Mouse (Mus musculus) C2C12 (cell line): ENCODE data around the gene Sh3rf3. TPM values are rescaled to one million over a fixed set of nuclear protein-coding genes. Genes with fewer than 3 reads are reported as not detected.

ENCODE experiments used
- H3K27me3 ChIP-seq: one replicate; pipeline ENCODE4 v1.6.1; 2011; ENCODE audit not compliant: control insufficient read depth, insufficient read depth, insufficient read length
- H3K36me3 ChIP-seq: one replicate; pipeline ENCODE4 v1.6.1; 2011; ENCODE audit not compliant: control insufficient read depth, insufficient read depth
- H3K4me3 ChIP-seq: one replicate; pipeline ENCODE4 v1.5.1; 2011; ENCODE audit warnings: mild to moderate bottlenecking, control low read depth; ENCODE audit not compliant: poor library complexity, insufficient read depth, severe bottlenecking
- H3K79me2 ChIP-seq: one replicate; pipeline ENCODE4 v1.6.1; 2011; ENCODE audit not compliant: control insufficient read depth, insufficient read depth
- H3K79me3 ChIP-seq: one replicate; pipeline ENCODE4 v1.6.1; 2011; ENCODE audit warnings: low read depth, control low read depth
- H3ac ChIP-seq: one replicate; pipeline ENCODE3; 2011; ENCODE audit warnings: low read depth; ENCODE audit not compliant: control insufficient read depth, insufficient read length
- CEBPB ChIP-seq: IDR thresholded peaks from one replicate; pipeline ENCODE4 v1.6.1; 2011; ENCODE audit warnings: low read depth, mild to moderate bottlenecking, control low read depth, moderate library complexity
- CTCF ChIP-seq: IDR thresholded peaks from one replicate; pipeline ENCODE4 v1.5.1; 2011; ENCODE audit not compliant: control insufficient read depth, insufficient read depth, insufficient read length
- FOSL1 ChIP-seq: IDR thresholded peaks from one replicate; pipeline ENCODE4 v1.8.0; 2011; ENCODE audit warnings: mild to moderate bottlenecking, low read length; ENCODE audit not compliant: poor library complexity, insufficient read depth, severe bottlenecking
- MAX ChIP-seq: IDR thresholded peaks from one replicate; pipeline ENCODE4 v1.6.1; 2011; ENCODE audit warnings: mild to moderate bottlenecking, control low read depth
- MYOD1 ChIP-seq: IDR thresholded peaks from one replicate; pipeline ENCODE4 v1.6.1; 2011; ENCODE audit warnings: low read depth; ENCODE audit not compliant: control insufficient read depth, insufficient read length
- MYOG ChIP-seq: IDR thresholded peaks from one replicate; pipeline ENCODE4 v1.6.1; 2011; ENCODE audit not compliant: control insufficient read depth, insufficient read length; ENCODE audit errors: extremely low read depth
- USF1 ChIP-seq: IDR thresholded peaks from one replicate; pipeline ENCODE4 v1.6.1; 2011; ENCODE audit warnings: low read depth, mild to moderate bottlenecking, control low read depth, moderate library complexity
- polyA plus RNA-seq: library from polyadenylated mRNA; unstranded; fragments of >200 nt; fragmentation: generic; extraction: Trizol; gene quantifications from one replicate; pipeline ENCODE4 v1.2.1, GENCODE M21; 2012; ENCODE audit warnings: missing spikeins

The Sh3rf3 gene
- polyA plus RNA-seq, 1 experiment = 0.14 TPM

DNA sequence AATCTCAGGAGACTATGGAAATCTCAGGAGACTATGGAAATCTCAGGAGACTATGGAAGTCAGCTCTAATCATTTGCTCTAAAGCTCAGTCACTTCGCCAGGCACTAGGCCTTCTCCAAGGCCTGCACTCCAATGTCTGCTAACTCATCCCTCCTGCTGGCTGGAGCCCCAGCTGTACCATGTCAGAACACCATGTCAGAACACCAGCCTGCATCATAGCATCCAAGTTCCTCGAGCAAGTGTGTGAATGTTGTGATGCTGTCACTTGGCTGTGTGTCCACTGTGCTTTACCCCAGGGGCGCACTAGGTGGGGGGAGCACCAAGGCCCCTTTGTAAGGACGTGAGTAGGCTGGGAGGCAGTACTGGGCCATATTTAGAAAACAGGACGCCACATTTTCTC is 304.4 kb downstream of the Sh3rf3 start:
- TF ChIP-seq CEBPB = no peak
- H3ac ChIP-seq = no peak overlapping the region
- H3K79me3 ChIP-seq = no peaks in the 10 kb centered on the region
- H3K4me3 ChIP-seq = no peak overlapping the region
- no peaks in the 10 kb centered on the region for H3K36me3 ChIP-seq
- no peaks in the 10 kb centered on the region for H3K79me2 ChIP-seq
- no peaks in the 10 kb centered on the region for H3K27me3 ChIP-seq

DNA sequence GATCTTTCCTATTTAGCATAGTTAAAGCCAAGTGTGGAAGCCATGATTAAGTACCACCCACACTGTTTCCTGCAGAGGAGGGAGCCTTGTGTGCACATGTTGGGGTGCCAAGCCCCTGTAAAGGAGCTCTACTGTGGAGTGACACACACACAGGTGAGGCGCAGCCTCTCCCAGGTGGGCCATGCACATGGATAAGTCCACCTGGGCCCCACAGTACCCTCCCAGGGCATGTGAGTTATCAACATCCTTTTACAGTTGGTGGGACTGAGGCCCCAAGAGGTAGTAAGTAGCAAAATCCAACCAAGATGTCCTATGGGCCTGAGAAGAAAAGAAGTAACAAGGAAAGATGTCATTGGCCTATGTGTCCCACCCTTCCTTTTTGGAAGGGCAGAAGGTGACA is 305.8 kb downstream of the Sh3rf3 start:
- no peak for TF ChIP-seq FOSL1
- no peak for TF ChIP-seq CEBPB
- TF ChIP-seq MYOG = no peak
- TF ChIP-seq CTCF = no peak
- TF ChIP-seq MAX = no peak
- TF ChIP-seq MYOD1 = no peak
- no peak for TF ChIP-seq USF1
- Histone ChIP-seq H3K27me3 (no peaks in the 10 kb centered on the region), H3ac (no peak overlapping the region), H3K79me2 (no peaks in the 10 kb centered on the region), H3K36me3 (no peaks in the 10 kb centered on the region), H3K4me3 (no peak overlapping the region), H3K79me3 (no peaks in the 10 kb centered on the region)

DNA sequence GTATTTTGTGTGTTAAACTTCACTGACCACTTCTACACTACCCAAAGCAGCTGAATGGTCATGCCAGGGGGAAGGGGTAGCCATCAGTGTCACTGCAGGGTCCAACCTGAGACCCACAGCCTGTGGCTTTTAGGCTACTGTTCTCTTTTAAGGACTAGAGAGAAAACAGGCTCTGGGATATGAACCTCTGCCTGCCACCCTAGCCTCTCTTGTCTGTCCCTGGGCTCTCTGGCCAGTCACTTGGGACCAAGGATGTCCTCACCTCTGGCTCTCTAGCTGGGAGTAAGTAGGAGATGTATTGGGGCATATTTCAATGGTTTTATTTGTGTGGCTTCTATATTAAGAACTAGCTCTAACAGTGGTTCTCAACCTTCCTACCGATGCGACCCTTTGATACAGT is 306.7 kb downstream of the Sh3rf3 start:
- H3K36me3 ChIP-seq = no peaks in the 10 kb centered on the region
- H3K79me3 ChIP-seq = no peaks in the 10 kb centered on the region
- no peak for TF ChIP-seq FOSL1
- no peak for TF ChIP-seq CTCF
- no peak for TF ChIP-seq MYOG
- TF ChIP-seq MYOD1 = no peak
- TF ChIP-seq CEBPB = no peak
- TF ChIP-seq USF1 = no peak
- TF ChIP-seq MAX = no peak
- H3K27me3 ChIP-seq = no peaks in the 10 kb centered on the region
- H3ac ChIP-seq = no peak overlapping the region
- H3K4me3 ChIP-seq = no peak overlapping the region
- no peaks in the 10 kb centered on the region for H3K79me2 ChIP-seq

DNA sequence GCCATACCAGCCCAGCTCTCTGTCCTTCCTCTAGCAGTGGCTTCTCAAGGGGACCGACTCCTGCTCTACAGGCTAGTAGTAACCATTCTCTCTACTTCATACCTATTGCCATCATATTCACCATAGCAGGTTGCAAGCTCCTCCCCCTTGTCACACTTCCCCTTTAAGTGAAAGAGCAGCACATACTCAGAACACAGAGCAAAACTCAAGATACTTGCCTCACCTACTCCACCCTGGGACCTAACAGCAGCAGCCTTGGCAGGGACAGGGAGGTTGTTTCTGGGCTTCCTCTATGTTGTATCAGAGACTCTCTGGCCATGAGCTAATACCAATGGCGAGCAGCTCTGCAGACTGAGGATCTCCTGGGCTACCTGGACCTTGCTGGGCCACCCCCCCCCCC is 312.3 kb downstream of the Sh3rf3 start:
- no peak for TF ChIP-seq MYOD1
- TF ChIP-seq CTCF = no peak
- TF ChIP-seq CEBPB = no peak
- TF ChIP-seq FOSL1 = no peak
- no peak for TF ChIP-seq MYOG
- TF ChIP-seq MAX = no peak
- no peak for TF ChIP-seq USF1
- Histone ChIP-seq H3ac (no peak overlapping the region), H3K4me3 (no peak overlapping the region), H3K79me2 (no peaks in the 10 kb centered on the region), H3K79me3 (no peaks in the 10 kb centered on the region), H3K27me3 (no peaks in the 10 kb centered on the region), H3K36me3 (no peaks in the 10 kb centered on the region)

DNA sequence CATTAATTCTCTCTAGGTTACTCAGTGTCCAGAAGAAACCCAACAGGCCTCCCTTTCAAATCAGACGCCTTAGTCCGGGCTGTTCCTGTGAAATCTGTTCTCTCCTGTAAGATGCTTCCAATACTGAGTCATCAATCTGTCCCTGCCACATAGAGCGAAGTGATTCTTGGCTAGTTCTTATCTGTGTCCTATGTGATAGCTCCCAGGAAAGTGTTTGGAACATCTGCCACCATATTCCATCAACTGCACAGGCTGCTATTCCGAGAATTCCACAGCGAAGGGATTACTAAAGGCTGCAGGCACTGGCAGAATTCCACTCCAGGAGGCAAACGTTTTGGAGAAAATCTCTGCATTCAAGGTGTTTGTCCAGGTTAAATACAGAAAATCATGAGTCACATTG is 314.5 kb downstream of the Sh3rf3 start:
- no peaks in the 10 kb centered on the region for H3K79me2 ChIP-seq
- H3K36me3 ChIP-seq = no peaks in the 10 kb centered on the region
- no peaks in the 10 kb centered on the region for H3K27me3 ChIP-seq
- H3K79me3 ChIP-seq = no peaks in the 10 kb centered on the region
- H3ac ChIP-seq = no peak overlapping the region
- no peak overlapping the region for H3K4me3 ChIP-seq
- no peak for TF ChIP-seq CEBPB
- TF ChIP-seq CTCF = no peak
- TF ChIP-seq MAX = no peak
- no peak for TF ChIP-seq MYOD1

DNA sequence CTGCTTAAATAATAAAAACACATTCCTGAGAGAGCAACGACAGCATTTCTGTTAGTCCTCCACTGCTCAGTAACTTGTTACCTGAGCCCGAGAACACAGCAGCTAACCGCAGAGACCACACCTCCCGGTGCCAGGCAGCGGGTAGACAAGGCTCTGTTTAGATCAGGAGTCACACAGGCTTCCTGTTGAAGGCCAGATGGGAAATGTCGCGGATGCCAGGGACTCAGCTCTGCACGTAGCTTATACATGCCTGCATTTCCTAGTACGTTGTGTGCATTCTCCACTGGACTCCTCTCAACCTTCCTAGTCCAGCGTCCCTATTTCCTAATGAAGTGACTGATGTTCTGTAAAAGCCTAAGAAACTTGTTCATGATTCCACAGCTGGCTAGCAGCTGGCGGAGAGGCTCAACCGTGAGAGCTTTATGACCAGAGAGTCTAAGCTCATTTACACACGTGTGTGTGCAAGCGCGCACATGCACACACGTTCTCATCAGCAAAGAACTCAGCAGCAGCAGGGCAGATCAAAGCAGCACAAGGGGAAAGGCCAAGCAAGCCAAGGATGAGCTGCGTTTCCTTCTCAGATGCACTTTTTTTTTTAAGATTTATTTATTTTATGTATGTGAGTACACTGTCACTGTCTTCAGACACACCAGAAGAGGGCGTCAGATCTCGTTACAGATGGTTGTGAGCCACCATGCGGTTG is 318.9 kb downstream of the Sh3rf3 start:
- TF ChIP-seq CEBPB (no peak), MAX (no peak), FOSL1 (no peak), MYOD1 (no peak), MYOG (no peak), CTCF (no peak), USF1 (no peak)
- no peaks in the 10 kb centered on the region for H3K36me3 ChIP-seq
- H3K27me3 ChIP-seq = no peaks in the 10 kb centered on the region
- no peaks in the 10 kb centered on the region for H3K79me3 ChIP-seq
- H3K79me2 ChIP-seq = no peaks in the 10 kb centered on the region
- H3ac ChIP-seq = no peak overlapping the region
- H3K4me3 ChIP-seq = no peak overlapping the region
